Mouse (Mus musculus) C2C12 (cell line): ENCODE measurements at regions not wholly inside any gene's neighbourhood (a gene's known extent, or its start where the extent isn't known, plus 50 kb on each side); places are given as distances from the start of the nearest gene placed in this dataset.

Experiments
- H3K27me3 ChIP-seq: one replicate; pipeline ENCODE4 v1.6.1; 2011; ENCODE audit not compliant: control insufficient read depth, insufficient read depth, insufficient read length
- H3K36me3 ChIP-seq: one replicate; pipeline ENCODE4 v1.6.1; 2011; ENCODE audit not compliant: control insufficient read depth, insufficient read depth
- H3K4me3 ChIP-seq: one replicate; pipeline ENCODE4 v1.5.1; 2011; ENCODE audit warnings: mild to moderate bottlenecking, control low read depth; ENCODE audit not compliant: poor library complexity, insufficient read depth, severe bottlenecking
- H3K79me2 ChIP-seq: one replicate; pipeline ENCODE4 v1.6.1; 2011; ENCODE audit not compliant: control insufficient read depth, insufficient read depth
- H3K79me3 ChIP-seq: one replicate; pipeline ENCODE4 v1.6.1; 2011; ENCODE audit warnings: low read depth, control low read depth
- H3ac ChIP-seq: one replicate; pipeline ENCODE3; 2011; ENCODE audit warnings: low read depth; ENCODE audit not compliant: control insufficient read depth, insufficient read length
- CEBPB ChIP-seq: IDR thresholded peaks from one replicate; pipeline ENCODE4 v1.6.1; 2011; ENCODE audit warnings: low read depth, mild to moderate bottlenecking, control low read depth, moderate library complexity
- CTCF ChIP-seq: IDR thresholded peaks from one replicate; pipeline ENCODE4 v1.5.1; 2011; ENCODE audit not compliant: control insufficient read depth, insufficient read depth, insufficient read length
- FOSL1 ChIP-seq: IDR thresholded peaks from one replicate; pipeline ENCODE4 v1.8.0; 2011; ENCODE audit warnings: mild to moderate bottlenecking, low read length; ENCODE audit not compliant: poor library complexity, insufficient read depth, severe bottlenecking
- MAX ChIP-seq: IDR thresholded peaks from one replicate; pipeline ENCODE4 v1.6.1; 2011; ENCODE audit warnings: mild to moderate bottlenecking, control low read depth
- MYOD1 ChIP-seq: IDR thresholded peaks from one replicate; pipeline ENCODE4 v1.6.1; 2011; ENCODE audit warnings: low read depth; ENCODE audit not compliant: control insufficient read depth, insufficient read length
- MYOG ChIP-seq: IDR thresholded peaks from one replicate; pipeline ENCODE4 v1.6.1; 2011; ENCODE audit not compliant: control insufficient read depth, insufficient read length; ENCODE audit errors: extremely low read depth
- USF1 ChIP-seq: IDR thresholded peaks from one replicate; pipeline ENCODE4 v1.6.1; 2011; ENCODE audit warnings: low read depth, mild to moderate bottlenecking, control low read depth, moderate library complexity

DNA sequence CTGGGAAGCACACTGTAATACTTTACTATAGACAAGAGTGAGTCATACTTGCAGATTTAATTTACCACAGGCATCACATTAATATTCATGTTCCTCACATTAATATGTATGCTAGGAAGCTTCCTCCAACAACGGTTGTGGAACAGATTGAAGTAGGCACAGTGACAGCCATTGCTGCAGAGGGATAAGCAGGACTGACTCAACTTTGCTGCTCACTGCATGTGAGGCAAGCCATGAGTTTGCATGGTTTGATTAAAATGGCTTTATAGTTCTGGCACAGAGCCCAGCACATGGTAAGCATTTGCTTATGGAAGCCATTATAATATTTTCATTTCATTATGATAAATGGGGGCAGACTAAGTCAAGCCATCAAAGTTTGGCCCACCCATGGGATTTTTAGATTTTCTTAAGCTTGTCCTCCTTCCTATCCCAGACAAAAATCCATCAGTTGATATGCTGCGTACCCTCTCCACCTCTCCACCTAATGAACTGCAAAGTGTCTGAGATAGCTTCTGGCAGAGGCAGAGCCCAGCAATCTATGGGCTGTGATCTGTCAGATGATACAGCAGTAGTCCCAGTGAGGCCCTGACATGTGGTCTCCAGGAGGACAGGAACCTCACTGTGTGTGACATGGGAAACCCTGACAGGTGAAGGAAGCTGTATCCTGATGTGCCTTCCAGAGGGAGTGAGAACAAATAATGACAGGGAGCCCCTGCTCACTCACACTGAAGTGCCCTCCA is 109.6 kb upstream of the Arrdc4 start:
- H3K79me3 ChIP-seq, result no peaks in the 10 kb centered on the region
- no peak overlapping the region for H3ac ChIP-seq
- TF ChIP-seq MYOD1 (no peak), USF1 (no peak), CTCF (no peak)
- no peaks in the 10 kb centered on the region for H3K36me3 ChIP-seq
- H3K4me3 ChIP-seq, result no peak overlapping the region
- H3K79me2 ChIP-seq, result no peaks in the 10 kb centered on the region
- H3K27me3 ChIP-seq, result no peaks in the 10 kb centered on the region

DNA sequence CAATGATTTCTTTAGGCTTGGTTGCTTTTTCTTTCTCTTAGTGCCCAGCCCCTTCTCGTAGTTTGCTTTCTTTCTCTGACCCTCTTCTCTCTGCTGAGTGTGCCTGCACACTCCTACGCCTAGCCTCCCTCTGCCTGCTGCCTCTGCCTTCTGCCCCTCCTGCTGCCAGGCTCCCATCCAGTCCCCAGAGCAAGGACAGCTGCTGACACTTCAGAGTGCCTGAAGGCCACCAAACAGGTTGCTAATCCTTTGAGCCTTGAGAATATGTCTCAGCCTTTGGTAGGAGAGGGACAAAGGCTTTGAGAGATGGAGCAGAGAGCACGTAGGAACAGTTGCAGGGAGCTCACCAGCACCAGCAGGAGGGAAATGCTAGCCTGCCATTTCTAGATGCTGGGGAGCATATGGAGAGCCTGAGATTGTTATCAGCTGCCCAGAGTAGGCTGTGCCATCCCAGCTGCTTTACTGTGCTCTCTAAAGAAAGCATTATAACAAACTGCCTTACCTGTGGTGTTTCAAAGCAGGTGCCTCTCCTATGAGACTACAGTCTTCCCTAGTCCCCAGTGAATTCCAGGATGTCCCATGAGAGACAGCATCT is 103.0 kb upstream of the Arrdc4 start:
- H3ac ChIP-seq, result no peak overlapping the region
- H3K4me3 ChIP-seq, result no peak overlapping the region
- TF ChIP-seq CEBPB (no peak), CTCF (no peak), MYOG (no peak), MAX (no peak), MYOD1 (no peak), USF1 (no peak), FOSL1 (no peak)

DNA sequence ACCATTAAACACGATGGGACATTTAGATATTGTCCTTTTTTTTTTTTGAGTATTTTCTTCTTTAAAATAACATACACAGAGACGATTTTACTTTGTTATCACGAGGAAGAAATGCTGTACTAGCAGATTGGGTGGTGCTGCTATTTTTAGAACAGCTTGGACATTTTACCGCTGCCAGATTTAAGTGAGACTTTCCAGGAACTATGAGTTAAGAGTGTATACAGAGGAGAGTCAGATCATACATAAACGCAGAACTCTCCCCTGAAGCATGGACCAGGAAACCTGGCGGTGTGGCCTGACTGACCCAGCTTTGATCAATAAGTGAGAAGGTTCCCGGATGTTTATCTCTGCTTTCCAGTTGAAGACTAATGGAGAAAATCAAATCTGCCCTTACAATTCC is 95.6 kb upstream of the Arrdc4 start:
- no peak for TF ChIP-seq CEBPB
- Histone ChIP-seq H3K36me3 (no peaks in the 10 kb centered on the region), H3K4me3 (no peak overlapping the region), H3K79me3 (no peaks in the 10 kb centered on the region), H3K79me2 (no peaks in the 10 kb centered on the region), H3K27me3 (no peaks in the 10 kb centered on the region), H3ac (no peak overlapping the region)

More for the DNA sequence above, 103.0 kb upstream of the Arrdc4 start:
- Histone ChIP-seq H3K36me3 (no peaks in the 10 kb centered on the region), H3K79me3 (no peaks in the 10 kb centered on the region), H3K79me2 (no peaks in the 10 kb centered on the region), H3K27me3 (no peaks in the 10 kb centered on the region)

DNA sequence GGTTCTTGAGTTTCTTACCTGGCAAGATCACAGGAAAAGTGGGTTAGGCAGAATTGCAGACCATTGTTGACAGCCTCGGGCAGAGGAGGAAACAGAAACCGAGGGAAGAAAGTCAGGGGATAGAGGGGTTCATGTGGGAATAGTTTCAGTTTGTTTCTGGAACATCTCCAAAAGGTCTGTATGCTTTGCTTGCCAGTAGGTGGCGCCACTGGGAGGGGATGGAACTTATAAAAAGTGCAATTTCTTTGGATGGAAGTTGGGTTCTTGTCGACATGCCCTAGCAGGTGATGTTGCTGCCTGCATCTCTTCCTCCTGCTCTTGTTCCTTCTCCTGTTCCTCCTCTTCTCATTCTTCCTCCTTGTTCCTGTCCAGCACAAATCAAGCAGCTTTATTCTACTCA is 94.3 kb upstream of the Arrdc4 start:
- Histone ChIP-seq H3K27me3 (no peaks in the 10 kb centered on the region), H3K36me3 (no peaks in the 10 kb centered on the region), H3K4me3 (no peak overlapping the region), H3K79me2 (no peaks in the 10 kb centered on the region), H3ac (no peak overlapping the region), H3K79me3 (no peaks in the 10 kb centered on the region)
- no peak for TF ChIP-seq FOSL1
- TF ChIP-seq MAX, result no peak
- no peak for TF ChIP-seq CEBPB
- TF ChIP-seq USF1, result no peak
- no peak for TF ChIP-seq MYOG
- no peak for TF ChIP-seq MYOD1
- TF ChIP-seq CTCF, result no peak

DNA sequence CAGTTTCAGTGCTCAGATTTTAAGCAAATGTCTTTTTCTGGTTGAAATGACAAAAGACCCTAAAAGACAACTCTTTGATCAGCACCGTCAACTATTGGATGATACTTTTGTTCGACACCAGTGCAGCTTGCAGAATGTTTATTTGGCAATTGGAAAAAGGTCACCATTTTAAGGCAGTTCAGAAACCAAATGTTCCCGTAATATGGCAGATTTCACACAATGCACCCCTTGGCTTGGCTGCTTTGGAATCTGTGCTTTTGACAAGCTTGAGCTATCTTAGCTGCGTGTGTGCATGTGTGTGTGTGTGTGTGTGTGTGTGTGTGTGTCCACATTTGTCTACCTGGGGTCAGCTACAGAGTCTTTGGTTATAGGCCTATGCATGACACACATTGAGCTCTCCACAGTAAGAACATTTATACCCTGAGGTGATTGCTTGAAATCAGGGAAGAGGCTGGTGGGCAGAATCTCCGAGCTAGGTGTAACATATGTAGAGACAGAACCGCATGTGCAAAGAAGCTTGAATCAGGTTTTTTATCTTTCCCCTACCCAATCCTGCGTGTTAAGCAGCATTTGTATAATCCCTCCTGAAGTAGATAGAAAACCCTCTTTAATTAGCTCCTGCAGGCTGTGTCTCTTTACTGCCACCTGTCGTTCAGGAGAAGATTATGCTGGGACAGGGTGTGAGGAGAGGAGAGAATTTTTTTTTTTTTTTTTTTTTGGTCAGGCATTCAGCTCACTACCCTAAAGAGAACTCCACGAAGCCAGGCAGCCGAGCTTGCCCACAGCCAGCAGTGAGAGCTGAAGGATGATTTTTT is 85.1 kb upstream of the Arrdc4 start:
- Histone ChIP-seq H3ac (no peak overlapping the region), H3K79me3 (no peaks in the 10 kb centered on the region), H3K27me3 (no peaks in the 10 kb centered on the region), H3K4me3 (no peak overlapping the region), H3K36me3 (no peaks in the 10 kb centered on the region), H3K79me2 (no peaks in the 10 kb centered on the region)
- TF ChIP-seq USF1 (no peak), MYOD1 (no peak), FOSL1 (no peak), MAX (no peak), CTCF (no peak), MYOG (no peak), CEBPB (no peak)

DNA sequence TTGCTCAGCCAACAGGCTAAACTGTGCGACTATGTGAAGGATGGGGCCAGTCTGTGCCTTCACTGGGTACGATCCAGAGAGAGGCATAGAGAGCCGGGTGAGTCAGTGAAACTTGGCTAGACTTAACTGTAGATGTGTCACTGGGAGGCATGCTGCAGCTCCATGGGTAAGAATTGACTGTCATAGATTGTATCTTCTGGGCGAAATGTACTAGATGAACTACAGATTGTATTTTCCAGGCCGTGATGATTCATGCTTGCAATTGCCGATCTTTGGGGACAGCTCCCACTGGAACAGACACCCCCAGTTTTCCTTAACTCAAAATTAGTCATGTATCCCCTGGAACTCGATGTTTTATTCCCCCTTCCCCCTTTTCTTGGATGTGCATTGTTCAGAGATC is 84.5 kb upstream of the Arrdc4 start:
- TF ChIP-seq MYOG (no peak), MYOD1 (no peak), FOSL1 (no peak), MAX (no peak), CEBPB (no peak), USF1 (no peak), CTCF (no peak)
- Histone ChIP-seq H3K4me3 (no peak overlapping the region), H3ac (no peak overlapping the region), H3K79me2 (no peaks in the 10 kb centered on the region), H3K36me3 (no peaks in the 10 kb centered on the region), H3K27me3 (no peaks in the 10 kb centered on the region), H3K79me3 (no peaks in the 10 kb centered on the region)
